In the genomic region with DNA sequence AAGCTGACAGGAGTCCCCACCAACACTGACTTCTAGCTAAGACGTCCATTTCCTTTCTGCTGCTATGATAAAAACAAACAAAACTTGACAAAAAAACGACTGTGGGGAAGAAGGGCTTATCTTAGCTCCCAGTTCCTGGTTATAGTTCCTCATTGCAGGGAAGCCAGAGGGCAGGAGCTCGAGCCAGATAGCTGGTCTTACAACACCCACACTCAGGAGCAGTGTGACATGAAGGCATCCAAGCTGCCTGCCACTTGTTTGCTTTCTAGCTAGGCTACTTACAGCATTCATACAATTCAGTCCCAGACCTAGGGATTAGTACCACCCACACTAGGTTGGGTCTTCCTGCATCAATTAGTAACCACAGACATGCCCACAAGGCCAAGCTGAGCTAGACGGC, we compare ENCODE assay signal across 13 mouse cellular contexts.
A peak's percentile ranks its signal among the peaks of the same experiment; 100 is the strongest.
DNase-seq lines count a peak whose midpoint lies in the region; ATAC-seq lines count a peak whose summit lies in the region.
"Had no signal": no experiment of that assay in that cellular context is flagged by ENCODE, and none has a peak within 500 bp of the region (broad histone marks: within the 10 kb centered on the region; RNA-seq: fewer than 3 reads in every experiment).

No protein-coding gene starts in this region.

- H3K9me3 ChIP-seq in lung, embryonic 16.5 days (ENCODE audit: control insufficient read depth, low read length) = no peaks in the 10 kb centered on the region
- no peaks in the 10 kb centered on the region for H3K9me3 ChIP-seq in intestine, embryonic 16.5 days (ENCODE audit: control insufficient read depth, low read length)

- H3K4me1 ChIP-seq in lung, embryonic 16.5 days (replicated peaks; ENCODE audit: control insufficient read depth, insufficient read depth, low read length) = no peaks in the 10 kb centered on the region
- H3K4me1 ChIP-seq in intestine, embryonic 16.5 days (ENCODE audit: control insufficient read depth, insufficient read depth, low read length) = no peaks in the 10 kb centered on the region

- peak; percentile 85 for ATAC-seq in common myeloid progenitor, adult 5-6 weeks (replicated peaks; ENCODE audit: low read depth, poor library complexity, severe bottlenecking)
- peak; percentile 26; the same call in 1 of the 2 replicates for ATAC-seq in lung, embryonic 16.5 days (ENCODE audit: low read depth)
- ATAC-seq in monocyte, adult 5-6 weeks (replicated peaks; ENCODE audit: insufficient number of reproducible peaks, low FRiP score, low TSS enrichment, poor library complexity, severe bottlenecking) = 0 out of 2 replicates have a peak, but pooled peaks have one; percentile 34
- ATAC-seq in intestine, embryonic 16.5 days = no peak
- ATAC-seq: forebrain, embryonic 16.5 days had no signal

- no peak overlapping the region for H3K9ac ChIP-seq in lung, embryonic 16.5 days (ENCODE audit: low read length)
- H3K9ac ChIP-seq in intestine, embryonic 16.5 days (ENCODE audit: low read depth, low read length) = no peak overlapping the region

- H3K4me2 ChIP-seq in lung, embryonic 16.5 days (ENCODE audit: low read depth, low read length) = no peak overlapping the region
- no peak overlapping the region for H3K4me2 ChIP-seq in intestine, embryonic 16.5 days (ENCODE audit: low read depth, low read length)

- DNase-seq in gastrocnemius, adult 18-20 months (ENCODE audit: low spot score) = peak; percentile 9
- no peak for DNase-seq in gastrocnemius, postnatal 14 days
- DNase-seq in cerebellum, adult 9-11 months = no peak
- DNase-seq in gastrocnemius, postnatal 36 days = no peak
- DNase-seq: adrenal gland, adult 2 months; heart, postnatal 36 days; kidney, postnatal 25 days had no signal

- H3K27me3 ChIP-seq in lung, embryonic 16.5 days (ENCODE audit: control insufficient read depth, insufficient read depth, low read depth, low read length) = no peaks in the 10 kb centered on the region
- H3K27me3 ChIP-seq in intestine, embryonic 16.5 days (replicated peaks; ENCODE audit: control insufficient read depth, insufficient read depth, low read length) = no peaks in the 10 kb centered on the region

- intact Hi-C loops in gastrocnemius, postnatal 14 days (cut with DNase I; ENCODE audit: low total_unique reads) = no loop called here
- intact Hi-C loops in gastrocnemius, postnatal 36 days (cut with DNase I) = no loop called here

- no peak overlapping the region for H3K27ac ChIP-seq in lung, embryonic 16.5 days (ENCODE audit: low read length)
- H3K27ac ChIP-seq in intestine, embryonic 16.5 days (ENCODE audit: low read length) = no peak overlapping the region
- H3K27ac ChIP-seq: heart, adult 2 months had no signal

- no peak overlapping the region for H3K4me3 ChIP-seq in lung, embryonic 16.5 days (ENCODE audit: low read length)
- H3K4me3 ChIP-seq in intestine, embryonic 16.5 days (ENCODE audit: low read length) = no peak overlapping the region
- H3K4me3 ChIP-seq: heart, adult 2 months had no signal

- no peaks in the 10 kb centered on the region for H3K36me3 ChIP-seq in lung, embryonic 16.5 days (ENCODE audit: control insufficient read depth, insufficient read depth, low read length)
- H3K36me3 ChIP-seq in intestine, embryonic 16.5 days (ENCODE audit: control insufficient read depth, insufficient read depth, low read length) = 0 out of 2 replicates have a peak, but pooled peaks cover 4% of the 10 kb centered on the region

- WGBS in lung, embryonic 16.5 days = 25% methylated on average over 4 of the region's 4 CpGs
- WGBS in intestine, embryonic 16.5 days = 31% methylated on average over 4 of the region's 4 CpGs
